Mouse (Mus musculus) urinary bladder, postnatal 4 days (tissue): ENCODE measurements around the gene Large2.
A peak's percentile ranks its signal among the peaks of the same experiment; 100 is the strongest.

Experiments
- DNase-seq, 2 experiments: peaks; one replicate each; pipeline ENCODE4 v3.0.0; 2021 to 2022; ENCODE audit warnings: low spot score in 2 of 2

The Large2 gene

DNA sequence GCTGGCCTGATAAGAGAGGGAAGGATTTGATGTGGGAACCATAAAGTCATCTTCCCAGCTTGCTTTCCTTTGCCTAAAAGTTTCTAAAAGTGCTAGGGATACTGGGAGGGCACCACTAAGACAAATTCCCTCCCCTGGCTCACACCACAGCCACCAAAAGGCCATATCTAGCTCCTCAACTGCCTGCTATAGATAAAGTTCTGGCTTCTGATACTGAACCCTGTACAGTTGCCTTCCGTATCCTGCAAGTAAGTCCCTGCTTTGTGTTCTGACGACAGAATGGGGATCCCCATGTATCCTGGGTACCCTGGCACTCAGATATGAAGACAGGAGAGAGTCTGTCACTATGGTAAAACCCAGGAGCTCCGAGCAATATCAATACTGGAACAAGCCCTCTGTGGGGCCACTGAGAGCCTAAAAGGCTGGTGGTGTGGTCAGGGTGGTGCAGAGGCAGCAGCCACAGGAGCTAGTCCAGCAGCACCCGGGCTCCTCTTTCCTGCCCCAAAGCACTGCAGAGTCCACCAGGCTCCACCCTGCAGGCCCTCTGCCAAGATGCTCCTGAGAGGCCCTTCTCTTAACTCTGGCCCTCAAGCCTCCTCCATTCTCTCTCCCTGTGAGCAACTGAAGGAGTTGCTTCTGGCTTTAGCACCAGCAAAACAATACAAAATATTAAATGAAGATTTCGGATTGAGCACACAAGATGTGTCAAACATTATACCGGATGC is 15.7 kb upstream of the Large2 start:
- no peak for DNase-seq

- no peak for DNase-seq
These were observed 15.0 kb upstream of the Large2 start for GRCm38 (mm10) chr2:92389645-92390044.

GRCm38 (mm10) chr2:92388891-92389641 is 14.4 kb upstream of the Large2 start:
- peak; percentile 85 to 87 for DNase-seq

DNA sequence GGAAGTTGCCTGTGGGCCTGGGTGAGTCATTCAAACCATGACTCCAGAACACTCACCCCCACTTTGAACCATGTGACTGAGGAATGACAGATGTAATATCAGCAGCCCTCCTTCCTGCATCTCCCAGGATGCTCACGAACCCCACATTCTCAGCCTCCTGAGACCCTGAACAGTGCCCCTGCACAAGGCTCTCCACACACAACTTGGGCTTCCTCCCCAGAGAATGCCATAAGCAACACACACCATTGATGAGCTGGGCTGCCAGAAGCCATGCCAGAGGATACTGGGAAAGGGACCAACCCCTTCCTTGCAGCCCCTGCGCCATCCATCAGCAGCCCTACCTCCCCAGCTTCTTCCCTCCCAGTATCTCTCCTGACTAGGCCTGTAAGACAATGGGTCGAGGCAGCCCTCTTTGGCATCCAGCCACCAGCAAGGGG is 13.4 kb upstream of the Large2 start:
- DNase-seq: no peak

DNA sequence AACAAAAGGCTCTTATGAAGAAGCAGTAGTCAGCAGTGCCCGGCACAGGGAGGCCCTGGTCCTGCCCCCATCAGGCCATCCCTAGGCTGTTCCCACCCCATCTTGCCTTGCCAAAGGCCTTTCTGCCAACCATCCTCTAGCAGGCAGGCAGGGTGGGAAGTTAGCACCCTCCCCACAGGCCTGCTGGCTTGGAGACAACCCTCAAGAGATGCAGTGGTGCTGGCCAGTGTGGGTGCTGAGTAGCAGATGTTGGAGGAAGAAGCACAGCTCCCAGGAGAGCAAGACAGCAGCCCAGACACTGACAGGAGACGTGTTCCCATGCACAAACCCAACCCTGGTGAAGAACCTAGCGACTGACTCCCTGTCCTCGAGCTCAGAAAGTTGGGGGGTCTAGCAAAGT is 13.0 kb upstream of the Large2 start:
- DNase-seq: no peak

GRCm38 (mm10) chr2:92386821-92387570 is 12.3 kb upstream of the Large2 start:
- no peak for DNase-seq

- DNase-seq: no peak
These were observed 10.7 kb upstream of the Large2 start for GRCm38 (mm10) chr2:92385113-92386051.

DNA sequence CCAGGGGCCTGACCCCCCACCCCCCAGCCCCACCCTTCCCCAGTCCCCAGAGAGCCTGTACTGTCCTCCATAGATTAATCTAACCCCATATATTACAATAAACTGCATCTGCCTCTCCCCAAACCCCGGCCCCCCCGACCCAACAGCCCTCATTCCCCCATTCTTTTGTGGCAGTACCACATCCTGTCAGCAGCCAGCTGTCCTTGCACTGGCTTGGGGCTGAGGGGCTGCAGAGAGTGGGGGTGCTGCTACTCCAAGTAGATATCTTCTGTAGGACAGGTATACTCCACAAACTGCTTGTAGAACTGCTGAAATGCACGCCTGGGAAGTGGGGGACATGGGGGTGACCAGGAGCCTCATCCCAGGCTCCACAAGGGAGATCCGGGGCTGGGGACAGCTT is 9.4 kb upstream of the Large2 start:
- no peak for DNase-seq

GRCm38 (mm10) chr2:92382759-92383158 is 8.1 kb upstream of the Large2 start:
- no peak for DNase-seq

GRCm38 (mm10) chr2:92381901-92382588 is 7.4 kb upstream of the Large2 start, which contains the start of gene 1700029I15Rik:
Gene 1700029I15Rik (plus strand): TSS chr2:92382538.
- no peak for DNase-seq

DNA sequence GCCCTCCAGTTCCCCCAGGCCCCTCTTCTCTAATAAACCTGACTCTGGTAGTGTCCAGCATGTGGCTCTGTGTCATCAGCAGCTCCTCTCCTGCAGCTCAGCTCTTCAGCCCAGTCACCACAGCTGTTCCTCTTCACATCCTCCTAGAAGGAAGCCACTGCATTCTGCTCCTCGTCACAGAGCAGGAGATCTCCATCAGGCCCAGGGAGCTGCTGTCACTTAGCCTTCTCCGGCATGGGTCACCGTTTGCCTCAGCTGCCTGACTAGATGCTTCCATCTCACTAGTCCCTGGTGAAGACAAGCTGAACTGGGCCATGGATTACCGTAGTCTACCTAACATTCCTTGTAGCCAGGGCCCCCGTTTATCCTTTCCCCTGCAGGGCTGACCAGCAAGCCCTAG is 6.5 kb upstream of the Large2 start:
- no peak for DNase-seq

DNA sequence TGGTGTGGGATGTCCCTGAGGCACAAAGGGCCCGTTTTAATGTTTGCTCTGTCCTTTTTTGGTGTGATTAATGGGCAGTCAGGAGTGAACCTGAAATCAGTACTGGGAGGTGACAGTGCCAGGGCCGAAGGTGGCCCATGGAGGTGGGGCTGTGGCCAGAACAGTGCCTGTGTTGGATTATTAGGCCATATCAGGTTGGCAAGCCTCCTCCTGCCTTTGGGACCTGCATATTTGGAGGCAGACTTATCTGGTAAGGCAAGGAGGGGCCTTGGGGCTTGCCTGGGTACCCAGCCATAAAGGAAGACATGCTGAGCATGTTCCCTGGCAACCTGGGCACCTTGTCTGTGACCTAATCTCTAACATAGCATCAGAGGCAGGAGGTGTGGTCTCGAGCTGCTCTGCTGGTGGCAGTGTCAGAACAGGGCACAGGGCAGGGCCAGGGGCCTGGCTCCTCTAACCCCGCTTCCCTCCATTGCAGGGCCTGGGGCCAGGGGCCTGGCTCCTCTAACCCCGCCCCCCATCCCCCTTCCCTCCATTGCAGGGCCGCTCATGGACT is 5.9 kb upstream of the Large2 start:
- DNase-seq: no peak

GRCm38 (mm10) chr2:92379783-92380494 is 5.3 kb upstream of the Large2 start:
- no peak for DNase-seq

DNA sequence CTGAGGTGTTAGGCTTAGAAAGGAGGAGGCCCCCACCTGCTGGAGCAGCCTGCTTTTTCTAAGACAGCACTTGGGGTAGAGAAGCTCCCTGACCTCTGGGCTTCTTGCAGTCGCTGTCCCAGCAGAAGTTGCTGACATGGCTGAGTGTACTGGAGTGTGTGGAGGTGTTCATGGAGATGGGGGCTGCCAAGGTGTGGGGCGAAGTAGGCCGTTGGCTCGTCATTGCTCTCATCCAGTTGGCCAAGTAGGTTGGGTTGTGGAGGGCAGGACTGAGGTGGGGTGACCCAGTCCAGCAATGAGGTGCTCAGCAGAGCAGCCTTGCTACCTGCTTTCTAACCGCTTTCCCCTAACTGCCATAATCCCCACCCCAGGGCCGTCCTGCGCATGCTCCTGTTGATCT is 2.7 kb upstream of the Large2 start:
- no peak for DNase-seq

DNA sequence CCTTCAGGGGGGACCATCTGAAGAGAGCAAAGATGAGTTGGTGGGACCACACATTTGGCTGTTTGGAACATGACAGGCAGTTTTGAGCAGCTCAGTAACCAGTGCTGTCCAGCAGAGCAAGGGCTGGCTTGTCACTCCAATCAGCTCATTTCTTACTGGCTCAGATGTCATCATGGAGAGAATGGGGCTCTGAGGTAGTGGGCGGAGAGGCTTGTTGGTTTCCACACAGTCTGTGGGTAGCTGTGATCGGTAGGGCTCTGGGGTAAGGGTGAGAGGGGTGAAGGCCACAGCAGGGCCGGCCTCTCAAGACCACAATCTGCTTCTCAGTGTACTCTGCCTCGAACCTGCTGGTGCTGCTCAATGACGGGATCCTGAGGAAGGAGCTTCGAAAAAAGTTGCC is 1.6 kb upstream of the Large2 start:
- DNase-seq: no peak

DNA sequence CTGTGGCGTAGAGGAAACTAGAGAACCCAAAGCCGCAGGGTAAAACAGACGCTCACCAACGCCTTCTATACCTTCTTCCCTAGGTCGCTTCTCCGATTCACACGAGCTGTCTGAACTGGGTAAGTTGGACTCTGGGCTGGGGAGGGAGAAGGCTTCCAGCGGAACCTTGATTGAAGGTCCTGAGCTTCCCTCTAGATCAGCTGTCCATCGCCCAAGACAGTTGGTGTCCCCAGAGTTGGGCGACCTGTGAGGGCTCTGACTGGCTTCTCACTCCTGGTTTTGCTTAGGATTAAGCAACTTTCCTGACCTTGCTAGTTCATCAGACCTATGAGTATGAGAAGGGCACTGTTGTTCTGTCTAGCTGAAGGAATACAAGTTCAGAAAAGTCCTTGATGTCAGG is 1.1 kb upstream of the Large2 start:
- no peak for DNase-seq

GRCm38 (mm10) chr2:92375099-92375623 is 492 bp upstream of the Large2 start:
- DNase-seq: peak; percentile 94 to 96

DNA sequence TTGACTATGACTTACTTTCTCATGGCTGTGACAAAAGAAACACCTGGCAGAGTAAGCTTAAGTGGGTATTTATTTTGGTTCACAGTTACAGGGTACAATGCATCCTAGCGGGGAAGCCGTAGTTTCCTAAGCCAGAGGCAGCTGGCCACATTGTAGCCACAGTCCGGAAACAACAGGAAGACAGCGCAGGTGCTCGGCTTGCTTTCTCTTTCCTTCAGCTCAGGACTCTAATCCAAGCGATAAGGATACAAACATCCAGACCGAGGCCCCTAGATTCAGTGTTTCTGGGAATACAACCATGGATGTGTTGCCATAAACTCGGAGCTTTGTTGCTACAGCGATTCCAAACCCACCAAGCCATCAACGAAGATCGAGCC is 1.2 kb downstream of the Large2 start:
- DNase-seq: no peak

GRCm38 (mm10) chr2:92372767-92373436 is 1.8 kb downstream of the Large2 start:
- no peak for DNase-seq
